Mouse (Mus musculus): ENCODE measurements around the gene Dcun1d4.

DNA sequence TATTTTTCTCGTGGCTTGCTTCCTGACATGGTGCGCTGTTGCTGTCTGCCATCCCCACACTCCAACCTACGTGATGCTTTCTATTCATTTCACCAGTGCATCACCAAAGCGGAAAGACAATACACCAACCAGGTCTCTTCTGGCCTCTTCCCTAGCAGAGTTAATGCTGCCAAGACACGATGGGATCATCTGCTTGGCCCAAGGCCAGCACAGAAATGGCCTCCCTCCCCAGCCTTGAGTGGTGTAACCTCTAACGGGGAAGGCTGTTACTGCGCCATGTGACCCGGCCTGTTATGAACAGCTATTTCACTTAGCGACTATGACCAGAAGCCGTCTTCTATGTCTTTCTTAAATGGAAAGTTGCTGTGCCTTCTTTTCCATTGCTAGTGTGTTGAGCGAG lies 73.1 kb downstream of the Dcun1d4 start:
- TF ChIP-seq CTCF (IDR thresholded peaks at IDR 0.05; ENCODE audit: low read depth) (no peak), EP300 (IDR thresholded peaks at IDR 0.05; ENCODE audit: low read depth) (no peak)

Measured in heart, postnatal 0 days (tissue).